Mouse (Mus musculus) lung, postnatal 4 days (tissue): ENCODE results near the gene Alg2.

Experiments used
- DNase-seq, 2 experiments: peaks; one replicate each; pipeline ENCODE4 v3.0.0; 2021

Gene Alg2

GRCm38 (mm10) chr4:47449586-47450522 lies 24.3 kb downstream of the Alg2 start:
- DNase-seq: no peak

GRCm38 (mm10) chr4:47449116-47449515 lies 25.0 kb downstream of the Alg2 start:
- DNase-seq: no peak

- no peak for DNase-seq
Measured at GRCm38 (mm10) chr4:47448526-47448925, 25.6 kb downstream of the Alg2 start.

- no peak for DNase-seq
Measured at GRCm38 (mm10) chr4:47440951-47441350, 33.2 kb downstream of the Alg2 start.

GRCm38 (mm10) chr4:47438956-47439355 lies 35.2 kb downstream of the Alg2 start:
- no peak for DNase-seq

GRCm38 (mm10) chr4:47437365-47438340 lies 36.5 kb downstream of the Alg2 start:
- DNase-seq: peak; percentile 90

GRCm38 (mm10) chr4:47435566-47436360 lies 38.4 kb downstream of the Alg2 start:
- peak in 1 of 2 experiments; percentile 48 for DNase-seq

- DNase-seq: no peak
Measured at GRCm38 (mm10) chr4:47435131-47435530, 39.0 kb downstream of the Alg2 start.

- no peak for DNase-seq
Measured at GRCm38 (mm10) chr4:47432766-47433165, 41.4 kb downstream of the Alg2 start.

- DNase-seq: no peak
Measured at GRCm38 (mm10) chr4:47431081-47431480, 43.1 kb downstream of the Alg2 start.

- no peak for DNase-seq
Measured at GRCm38 (mm10) chr4:47430557-47430956, 43.6 kb downstream of the Alg2 start.

- no peak for DNase-seq
Measured at GRCm38 (mm10) chr4:47427606-47428005, 46.5 kb downstream of the Alg2 start.

- DNase-seq: no peak
Measured at GRCm38 (mm10) chr4:47425247-47425830, 48.8 kb downstream of the Alg2 start.

- no peak for DNase-seq
Measured at GRCm38 (mm10) chr4:47424376-47424775, 49.8 kb downstream of the Alg2 start.

- no peak for DNase-seq
Measured at GRCm38 (mm10) chr4:47422946-47423345, 51.2 kb downstream of the Alg2 start.

- DNase-seq: no peak
Measured at GRCm38 (mm10) chr4:47422194-47422593, 51.9 kb downstream of the Alg2 start.

- DNase-seq: no peak
Measured at GRCm38 (mm10) chr4:47420191-47420590, 53.9 kb downstream of the Alg2 start.

GRCm38 (mm10) chr4:47419268-47419973 lies 54.7 kb downstream of the Alg2 start:
- no peak for DNase-seq

- DNase-seq: no peak
Measured at GRCm38 (mm10) chr4:47417871-47418270, 56.3 kb downstream of the Alg2 start.
